ENCODE assay signal across 31 mouse cellular contexts in genomic region chr17:78702988-78703387, GRCm38 (mm10).
"Had no signal": no experiment of that assay in that cellular context is flagged by ENCODE, and none has a peak within 500 bp of the region (broad histone marks: within the 10 kb centered on the region; RNA-seq: fewer than 3 reads in every experiment).

No protein-coding gene starts in this region.

- H3K4me3 ChIP-seq: left cerebral cortex, adult 2 months; limb, embryonic 10.5 days; limb, embryonic 12.5 days; limb, embryonic 13.5 days; limb, embryonic 15.5 days; liver, embryonic 12.5 days; liver, embryonic 13.5 days; liver, embryonic 15.5 days; lung, embryonic 15.5 days; megakaryocyte, embryonic 14.5 days; midbrain, embryonic 10.5 days; midbrain, embryonic 12.5 days; midbrain, embryonic 13.5 days; midbrain, embryonic 15.5 days; myocyte; neural tube, embryonic 12.5 days had no signal

- H3K4me2 ChIP-seq: limb, embryonic 12.5 days; limb, embryonic 13.5 days; limb, embryonic 15.5 days; liver, embryonic 12.5 days; liver, embryonic 13.5 days; liver, embryonic 15.5 days; lung, embryonic 14.5 days; lung, embryonic 15.5 days; midbrain, embryonic 11.5 days; midbrain, embryonic 12.5 days; midbrain, embryonic 13.5 days; midbrain, embryonic 15.5 days; neural tube, embryonic 12.5 days had no signal

- H3K9ac ChIP-seq: limb, embryonic 12.5 days; limb, embryonic 13.5 days; limb, embryonic 15.5 days; liver, embryonic 12.5 days; liver, embryonic 13.5 days; liver, embryonic 14.5 days; liver, embryonic 15.5 days; lung, embryonic 14.5 days; lung, embryonic 15.5 days; midbrain, embryonic 12.5 days; midbrain, embryonic 13.5 days; midbrain, embryonic 15.5 days; neural tube, embryonic 12.5 days had no signal

- ATAC-seq: liver, embryonic 12.5 days; lung, postnatal 0 days; midbrain, embryonic 13.5 days; midbrain, embryonic 15.5 days; midbrain, embryonic 16.5 days had no signal

- H3K36me3 ChIP-seq: neural tube, embryonic 12.5 days had no signal

- DNase-seq: left cerebral cortex, postnatal 4 days; liver; liver, embryonic 13.5 days; lung, adult 18-20 months; lung, adult 2 months; lung, embryonic 14.5 days; lung, postnatal 10 days; lung, postnatal 14 days; lung, postnatal 36 days; lung, postnatal 4 days; midbrain, embryonic 14.5 days had no signal

- H3K4me1 ChIP-seq: limb, embryonic 10.5 days; limb, embryonic 12.5 days; limb, embryonic 13.5 days; limb, embryonic 15.5 days; lung, embryonic 15.5 days; midbrain, embryonic 10.5 days; midbrain, embryonic 12.5 days; midbrain, embryonic 13.5 days; midbrain, embryonic 15.5 days; neural tube, embryonic 12.5 days had no signal

- H3K27me3 ChIP-seq: limb, embryonic 12.5 days; limb, embryonic 13.5 days; limb, embryonic 15.5 days; liver, embryonic 12.5 days; liver, embryonic 13.5 days; liver, embryonic 15.5 days; lung, embryonic 15.5 days; megakaryocyte, embryonic 14.5 days; midbrain, embryonic 12.5 days; midbrain, embryonic 13.5 days; midbrain, embryonic 15.5 days; neural tube, embryonic 12.5 days had no signal

- H3K9me3 ChIP-seq: limb, embryonic 10.5 days; limb, embryonic 15.5 days; liver, embryonic 13.5 days; liver, embryonic 15.5 days; lung, embryonic 15.5 days; midbrain, embryonic 15.5 days had no signal

- H3K27ac ChIP-seq: left cerebral cortex, adult 2 months; limb, embryonic 10.5 days; limb, embryonic 12.5 days; limb, embryonic 13.5 days; limb, embryonic 15.5 days; liver, embryonic 12.5 days; liver, embryonic 13.5 days; liver, embryonic 14.5 days; liver, embryonic 15.5 days; lung, embryonic 15.5 days; macrophage; midbrain, embryonic 10.5 days; midbrain, embryonic 12.5 days; midbrain, embryonic 13.5 days; midbrain, embryonic 15.5 days; neural tube, embryonic 12.5 days had no signal
